Mouse (Mus musculus) heart, adult 8-10 months (tissue): ENCODE measurements around the gene Pfkfb2. TPM values are rescaled to one million over a fixed set of nuclear protein-coding genes. Genes with fewer than 3 reads are reported as not detected.

Experiments used
- DNase-seq: peaks from one replicate; pipeline ENCODE4 v3.0.0; 2022; ENCODE audit warnings: low spot score
- total RNA-seq, 4 experiments: library from RNA; stranded (reverse); gene quantifications; 2 replicates each; pipeline ENCODE4 v1.2.4; 2022

Gene Pfkfb2
- total RNA-seq, 4 experiments from 2014 or later: 79.2 to 109 (median 83.8) TPM

DNA sequence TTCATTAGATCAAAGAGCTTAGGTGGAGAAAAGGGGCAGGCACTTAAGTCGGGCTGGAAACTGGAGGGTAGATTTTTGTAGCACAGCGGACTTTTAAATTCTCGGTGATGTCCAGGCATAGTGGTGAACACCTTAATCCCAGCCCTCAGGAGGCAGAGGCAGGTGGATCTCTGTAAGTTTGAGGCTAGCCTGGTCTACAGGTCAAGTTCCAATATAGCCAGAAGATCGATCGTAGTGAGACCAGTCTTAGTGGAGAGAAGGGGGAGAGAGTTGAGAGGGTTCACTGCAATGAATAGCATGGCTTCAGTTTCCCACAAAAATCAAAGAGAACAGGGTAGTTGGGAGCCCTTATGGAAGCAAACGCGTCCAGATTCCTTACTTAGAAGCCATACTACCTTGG, 8.9 kb upstream of the Pfkfb2 start:
- no peak for DNase-seq

GRCm38 (mm10) chr1:130737411-130737881, 8.4 kb upstream of the Pfkfb2 start:
- DNase-seq: no peak

DNA sequence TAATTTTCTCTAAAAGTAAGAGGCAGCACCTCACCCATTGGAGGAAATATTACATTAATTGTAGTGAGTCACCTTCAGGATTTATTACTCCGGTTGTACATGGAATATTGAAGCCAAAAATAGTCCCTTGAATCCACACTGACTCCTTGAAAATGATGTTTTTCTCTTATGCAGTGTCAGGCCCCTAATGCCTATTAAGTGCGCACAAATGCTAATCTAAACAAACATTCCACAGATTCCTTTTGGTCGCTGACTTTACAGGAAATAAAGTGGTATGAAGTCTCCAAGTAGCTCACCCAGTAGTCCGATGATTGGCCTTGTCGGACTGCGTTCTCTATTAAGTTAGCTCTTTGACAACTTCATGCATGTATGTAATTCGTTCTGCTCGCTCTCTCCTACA, 5.8 kb upstream of the Pfkfb2 start:
- no peak for DNase-seq

GRCm38 (mm10) chr1:130734452-130734851, 5.4 kb upstream of the Pfkfb2 start:
- DNase-seq: no peak

GRCm38 (mm10) chr1:130733671-130734070, 4.6 kb upstream of the Pfkfb2 start:
- DNase-seq: no peak

DNA sequence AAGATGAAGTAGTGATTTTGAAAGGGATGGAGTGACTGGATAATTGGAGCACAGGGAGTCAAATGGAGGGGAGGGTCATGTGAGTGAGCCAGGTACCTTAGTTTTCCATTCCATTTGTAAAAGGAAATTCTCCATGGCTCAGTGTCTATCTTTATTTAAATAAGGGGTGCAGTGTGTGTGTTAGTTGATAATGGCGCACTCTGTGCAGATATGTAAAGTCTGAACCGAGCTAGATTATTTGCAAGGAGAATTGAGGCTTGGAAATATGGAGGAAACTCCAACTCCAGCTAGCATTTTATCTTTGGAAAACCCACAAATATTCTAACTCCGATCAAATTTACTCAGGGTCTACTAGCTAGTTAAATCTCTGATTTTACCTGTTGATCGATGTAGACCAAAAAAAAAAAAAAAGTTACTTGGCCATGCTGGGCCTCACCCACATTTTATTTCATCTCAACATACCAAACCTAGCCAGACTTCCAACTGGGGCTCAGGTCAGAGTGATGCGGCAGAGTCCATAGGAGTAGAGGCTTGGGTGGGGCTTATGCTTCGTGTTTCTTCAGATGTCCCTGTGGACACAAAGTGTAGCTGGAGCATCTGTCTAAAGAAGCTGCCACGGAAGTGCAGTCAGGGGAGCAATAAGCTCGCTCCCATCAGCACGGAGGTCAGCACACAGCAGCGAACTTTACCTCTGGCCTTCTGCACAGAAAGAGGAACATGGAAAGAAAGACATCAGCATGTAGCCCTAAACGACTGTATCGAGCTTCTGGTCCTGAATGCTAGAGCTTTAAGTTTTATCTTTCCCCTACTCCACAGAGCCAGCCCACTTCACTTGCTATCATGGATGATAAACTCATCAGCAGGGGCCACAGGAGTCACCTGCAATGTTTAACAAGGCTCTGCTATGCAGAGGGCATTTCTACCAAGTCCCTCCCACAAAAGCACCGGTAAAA, 3.9 kb upstream of the Pfkfb2 start:
- no peak for DNase-seq

DNA sequence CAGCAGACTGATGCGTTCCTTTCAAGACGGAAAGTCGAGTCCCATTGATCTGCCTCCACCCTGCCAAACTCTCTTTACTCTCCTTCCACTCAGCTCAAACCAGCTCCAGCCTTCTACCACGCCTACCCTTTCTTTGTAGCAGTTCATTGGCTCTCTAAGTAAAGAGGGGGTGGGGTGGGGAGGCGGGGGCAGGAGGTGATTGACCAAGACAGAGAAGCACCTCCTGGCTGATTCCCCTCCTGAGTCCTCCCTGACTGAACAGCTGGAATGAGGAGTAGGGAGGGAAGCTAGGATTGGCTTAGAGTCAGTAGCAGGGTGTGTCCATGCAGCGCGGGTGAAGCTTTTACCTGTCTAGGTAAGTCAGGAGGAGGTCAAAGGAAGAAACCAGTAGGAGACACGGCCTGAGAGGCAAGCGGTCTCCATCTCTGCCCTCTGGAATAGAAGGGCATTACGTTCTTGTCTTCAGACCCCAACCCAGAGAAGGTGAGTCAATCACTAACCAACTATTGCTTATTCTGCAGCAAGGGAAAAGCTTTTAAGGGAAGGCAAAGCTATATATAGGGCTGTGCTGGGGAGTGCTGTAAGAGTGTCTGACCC, 2.8 kb upstream of the Pfkfb2 start, which contains the start of gene AA986860:
AA986860 (plus strand) TSS at position 236 of the 597 bp plus-strand sequence.
- no peak for DNase-seq

- no peak for DNase-seq
These were observed 345 bp downstream of the Pfkfb2 start for GRCm38 (mm10) chr1:130728708-130729107.

DNA sequence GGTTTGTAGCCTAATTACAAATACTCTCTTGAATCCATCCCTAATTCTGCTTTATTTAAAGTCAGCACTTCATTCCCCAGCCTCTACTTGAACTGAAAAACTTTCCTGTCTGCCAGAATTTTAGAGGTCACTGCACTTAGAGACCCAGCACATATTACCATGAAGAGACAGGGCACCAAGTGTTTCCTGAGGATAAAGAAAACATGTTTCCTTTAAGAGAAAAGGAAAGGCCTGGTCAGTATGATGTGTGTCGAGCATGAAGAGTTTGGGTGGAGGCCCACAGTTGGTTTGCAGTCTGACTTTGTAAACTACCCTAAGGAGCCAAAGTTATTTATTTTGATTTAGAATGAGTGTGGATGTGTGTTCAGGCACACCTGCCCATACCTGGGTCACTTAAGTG, 983 bp downstream of the Pfkfb2 start:
- DNase-seq: no peak

GRCm38 (mm10) chr1:130726396-130726795, 2.7 kb downstream of the Pfkfb2 start:
- DNase-seq: no peak

- DNase-seq: no peak
These were observed 4.8 kb downstream of the Pfkfb2 start for GRCm38 (mm10) chr1:130724206-130724605.

- peak; percentile 85 for DNase-seq
These were observed 11.7 kb downstream of the Pfkfb2 start, which contains the start of gene Yod1 for GRCm38 (mm10) chr1:130717291-130717871. Gene Yod1, plus strand, starts transcription at chr1:130717327.

DNA sequence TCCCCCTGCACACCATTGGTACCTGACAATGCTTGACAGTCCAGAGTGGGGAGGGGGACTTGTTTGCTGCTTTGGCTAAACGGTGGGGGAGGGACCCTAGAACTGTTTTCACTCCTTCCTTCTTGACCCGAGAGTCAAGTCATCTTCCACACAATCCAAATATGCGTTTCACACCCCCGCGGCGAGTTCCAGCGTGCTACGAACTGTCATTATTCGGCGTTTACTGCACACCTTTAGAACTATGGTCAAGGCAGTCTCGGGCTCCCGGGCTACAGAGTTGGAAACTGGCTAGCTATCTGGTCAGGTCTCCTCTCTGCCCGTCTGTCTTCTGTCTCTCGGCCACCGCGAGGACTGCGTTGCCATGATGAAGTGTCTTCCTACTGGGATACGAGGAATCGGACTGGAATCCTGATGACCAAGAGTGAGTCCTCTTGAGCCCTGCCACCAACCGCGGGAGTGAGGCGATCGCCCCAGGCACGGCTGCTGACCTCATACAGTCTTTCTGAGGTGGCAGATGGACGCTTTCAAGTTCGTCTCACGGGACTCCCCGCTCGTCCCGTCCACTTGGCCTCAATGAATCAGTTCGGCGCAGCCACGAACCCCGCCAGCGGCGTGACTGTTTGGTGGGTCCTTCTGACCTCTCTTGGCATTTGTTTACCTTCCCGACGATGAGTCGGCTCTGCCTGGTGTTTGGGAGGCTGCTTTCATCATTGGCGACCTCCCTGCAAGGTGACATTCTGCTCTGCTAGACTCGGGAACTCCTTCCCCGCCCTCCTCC, 12.4 kb downstream of the Pfkfb2 start:
- no peak for DNase-seq

DNA sequence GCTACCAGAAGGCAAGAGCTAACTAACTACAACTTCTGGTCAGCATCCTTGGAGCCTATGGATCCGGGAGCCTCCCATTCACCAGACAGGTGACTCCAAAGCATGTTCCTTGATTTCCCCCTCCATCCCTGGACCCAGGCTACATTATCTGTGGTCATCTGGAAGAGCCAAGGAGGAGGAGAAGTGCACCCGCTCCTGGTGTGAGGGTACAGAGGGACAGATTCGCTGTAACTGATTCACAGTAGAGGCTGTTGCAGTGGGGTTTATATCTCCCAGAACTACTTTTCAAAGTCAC, 12.9 kb downstream of the Pfkfb2 start:
- no peak for DNase-seq

- DNase-seq: peak; percentile 92
These were observed 13.4 kb downstream of the Pfkfb2 start, which contains the start of gene Gm29427 for GRCm38 (mm10) chr1:130715561-130716217. Gene Gm29427, minus strand, starts transcription at chr1:130715799.

GRCm38 (mm10) chr1:130714046-130714445, 15.0 kb downstream of the Pfkfb2 start:
- DNase-seq: no peak

GRCm38 (mm10) chr1:130710283-130711080, 18.6 kb downstream of the Pfkfb2 start:
- DNase-seq: peak; percentile 29

- DNase-seq: no peak
These were observed 25.4 kb downstream of the Pfkfb2 start for GRCm38 (mm10) chr1:130703613-130704012.

DNA sequence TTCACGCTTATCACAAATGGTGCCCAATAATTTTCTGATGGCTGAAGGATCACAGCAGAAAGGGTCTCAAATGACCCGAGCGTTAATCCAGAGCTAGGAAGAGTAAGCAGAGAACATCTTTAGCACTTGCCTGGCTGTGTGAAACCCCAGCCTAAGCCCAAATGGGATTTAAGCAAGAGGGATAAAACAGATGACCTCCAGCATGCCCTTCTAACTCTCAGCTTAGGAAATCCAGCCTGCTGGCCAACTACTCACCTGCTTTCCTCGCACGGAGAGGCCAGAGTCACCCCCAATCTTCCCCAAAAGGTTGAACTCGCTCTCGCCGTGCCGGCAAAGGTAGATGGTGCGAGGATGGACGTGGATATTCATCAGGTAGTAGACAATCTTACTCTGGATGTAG, 27.1 kb downstream of the Pfkfb2 start:
- DNase-seq: no peak

DNA sequence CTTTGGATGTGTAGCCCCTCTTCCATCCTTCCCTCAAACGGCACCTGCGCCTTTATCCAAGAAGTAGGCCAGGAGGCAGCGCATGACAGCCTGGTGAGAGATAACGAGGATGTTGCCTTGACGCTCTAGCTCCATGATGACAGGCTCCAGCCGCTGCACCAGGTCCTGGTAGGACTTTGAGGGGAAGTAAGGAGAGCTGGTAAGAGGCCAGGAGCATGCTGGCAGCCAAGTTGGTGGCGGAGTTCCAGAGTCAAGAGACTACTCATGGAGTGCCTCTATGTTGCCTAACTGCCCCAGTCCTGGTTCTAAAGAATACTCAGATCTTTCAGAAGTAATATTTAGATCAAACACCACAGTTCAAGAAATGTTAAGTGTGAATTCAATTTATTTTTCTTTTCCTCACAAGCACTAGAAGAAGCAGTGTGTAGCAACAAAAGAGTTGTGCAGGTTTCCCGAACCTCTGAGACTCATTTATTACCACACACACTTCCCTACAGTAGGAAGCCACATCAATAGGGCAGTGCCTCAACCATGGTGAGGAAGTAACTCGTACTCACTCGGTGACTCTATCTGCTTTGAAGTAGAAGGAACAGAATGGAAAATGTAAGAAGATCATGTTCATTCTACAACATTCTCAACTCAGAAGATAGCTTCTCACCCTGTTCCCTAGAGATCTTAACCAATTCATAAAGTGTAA, 29.0 kb downstream of the Pfkfb2 start:
- DNase-seq: peak; percentile 80
